Mouse (Mus musculus) B cell, adult 2 months (primary cell): ENCODE measurements around the gene Polg2.
"Not testable (repeated sequence)": the region's sequence is repeated elsewhere in the genome, so short reads cannot be mapped to it uniquely, and the experiment has no call there.

Experiments
- DNase-seq, 2 experiments: peaks; one replicate each; pipeline ENCODE4 v3.0.0; 2022

The Polg2 gene

DNA sequence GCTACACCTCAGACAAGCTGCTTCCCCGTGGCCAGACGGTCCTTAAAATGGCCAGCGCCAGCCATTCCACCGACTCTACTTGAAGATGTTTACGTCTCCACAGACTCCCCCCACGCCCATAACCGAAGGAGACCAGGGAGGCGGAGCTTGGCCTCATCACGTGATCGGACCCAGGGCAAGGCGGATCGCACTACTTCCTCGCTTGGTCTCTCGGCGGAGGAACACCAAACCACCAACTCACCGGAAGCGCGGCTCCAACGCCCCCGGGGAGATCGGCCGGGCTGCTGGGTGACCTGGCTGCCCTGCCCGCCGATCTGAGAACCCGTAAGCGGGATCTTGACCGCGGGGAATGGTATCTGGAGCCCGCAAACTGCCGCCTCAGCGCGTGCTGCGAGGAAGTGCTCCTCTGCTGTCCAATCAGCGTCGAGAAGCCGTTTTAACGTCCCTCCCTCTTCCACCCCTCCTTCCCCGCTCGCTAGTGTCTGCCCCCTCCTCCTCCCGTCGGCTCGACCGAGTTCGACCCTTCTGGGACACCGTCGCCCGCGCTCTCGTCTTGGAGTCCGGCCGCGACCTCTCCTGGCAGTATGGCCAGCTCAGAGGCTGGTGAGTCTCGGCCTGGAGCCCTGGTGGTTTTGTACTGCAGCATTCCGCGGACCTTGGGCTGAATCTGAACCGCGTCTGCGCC lies 9.6 kb upstream of the Polg2 start, which contains the start of the genes Ddx5 and Cep95:
Ddx5 (minus strand) TSS at position 411 of the 685 bp plus-strand sequence.
Cep95 (plus strand) TSS at position 478 of the 685 bp plus-strand sequence.
- DNase-seq: peak; percentile 98

DNA sequence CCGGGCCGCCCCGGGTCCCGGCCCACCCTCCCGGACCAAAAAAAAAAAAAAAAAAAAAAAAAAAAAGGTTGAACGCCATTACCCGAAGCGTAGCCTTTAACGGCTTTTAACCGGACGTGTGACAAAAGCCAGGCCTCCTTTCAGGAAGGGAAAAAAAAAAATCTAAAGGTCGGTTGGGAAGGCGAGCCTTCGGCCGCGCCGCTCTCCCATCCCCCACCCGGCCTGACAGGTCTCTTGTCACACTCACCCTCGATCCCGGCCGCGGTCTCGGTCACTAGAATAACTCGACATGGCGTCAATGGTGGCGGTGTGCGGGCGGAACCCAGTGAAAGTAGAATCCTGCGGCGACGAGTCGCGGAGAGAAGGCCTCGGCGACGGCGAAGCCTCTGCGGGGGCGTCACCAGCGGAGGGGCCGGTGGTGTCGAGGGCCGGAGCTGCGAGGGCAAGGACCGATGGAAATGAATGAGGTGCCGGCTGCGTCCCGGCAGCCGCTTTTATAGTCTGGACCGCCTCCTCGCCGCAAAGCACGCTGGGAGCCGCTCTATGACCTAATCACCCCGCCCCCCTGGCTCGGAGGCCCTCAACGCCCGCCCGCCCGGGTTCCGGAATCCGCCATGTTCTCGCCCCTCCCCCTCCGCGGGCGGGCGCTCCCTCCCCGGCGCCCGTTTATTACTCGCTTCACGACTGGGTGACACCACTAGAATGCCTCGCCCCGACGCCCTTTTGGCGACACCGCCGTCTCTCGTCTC lies 8.9 kb upstream of the Polg2 start:
- DNase-seq: peak; percentile 99

DNA sequence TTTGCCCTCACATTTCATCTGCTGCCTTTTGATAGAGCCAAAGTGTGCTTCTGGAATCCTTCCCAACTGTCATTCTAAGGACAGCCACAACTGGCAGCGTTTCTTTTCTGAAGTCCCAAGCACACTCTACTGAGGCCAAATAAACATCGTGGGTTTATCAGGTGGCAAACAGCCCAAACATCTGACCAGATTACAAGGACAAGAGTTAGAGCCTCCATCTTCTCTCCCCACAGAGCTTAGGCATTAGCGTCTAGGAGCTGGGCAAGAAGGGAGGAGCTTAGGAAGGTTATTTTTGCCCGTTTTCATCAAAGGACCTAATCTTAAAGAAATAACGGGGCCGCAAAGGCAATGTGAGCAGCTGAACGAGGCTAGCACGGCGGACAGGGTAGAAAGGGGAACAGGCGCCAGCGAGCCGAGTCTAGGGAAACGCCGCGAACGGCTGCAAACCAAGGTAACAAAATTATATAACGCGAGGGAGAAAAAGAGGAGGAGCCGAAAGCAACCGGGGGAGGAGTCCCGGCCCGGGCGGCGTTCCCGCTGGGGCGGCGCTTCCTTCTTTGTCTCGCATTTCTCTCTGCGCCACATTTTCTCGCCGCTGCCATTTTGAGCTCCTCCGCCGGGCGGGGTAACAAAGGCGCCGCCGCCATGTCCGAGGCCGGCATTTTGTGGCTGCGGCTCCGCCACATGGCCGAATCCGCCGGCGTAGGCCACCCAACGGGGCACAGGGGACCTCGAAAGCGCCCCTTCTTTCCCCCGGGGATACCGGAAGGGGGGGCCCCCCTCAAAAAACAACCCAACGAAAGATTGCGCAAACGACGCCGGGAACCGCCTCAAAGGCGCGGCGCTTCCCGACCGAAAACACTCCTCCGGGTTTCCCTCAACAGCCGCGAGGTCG lies 8.0 kb upstream of the Polg2 start:
- DNase-seq: peak; percentile 90 to 91

DNA sequence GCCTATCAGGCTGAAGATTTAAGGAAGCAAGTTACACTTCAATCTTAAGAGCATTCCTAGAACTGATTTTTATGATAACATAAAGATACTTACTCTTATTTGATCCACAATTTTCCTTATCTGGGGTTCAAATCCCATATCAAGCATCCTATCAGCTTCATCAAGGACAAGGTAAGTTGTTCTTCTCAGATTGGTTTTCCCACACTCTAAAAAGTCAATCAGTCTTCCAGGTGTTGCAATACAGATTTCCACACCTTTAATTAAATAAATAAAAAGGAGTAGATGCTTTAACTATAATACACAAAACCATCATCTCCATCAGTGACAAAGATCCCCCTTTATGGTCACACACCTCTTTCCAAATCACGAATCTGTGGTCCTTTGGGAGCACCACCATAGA lies 5.7 kb upstream of the Polg2 start:
- no peak for DNase-seq

DNA sequence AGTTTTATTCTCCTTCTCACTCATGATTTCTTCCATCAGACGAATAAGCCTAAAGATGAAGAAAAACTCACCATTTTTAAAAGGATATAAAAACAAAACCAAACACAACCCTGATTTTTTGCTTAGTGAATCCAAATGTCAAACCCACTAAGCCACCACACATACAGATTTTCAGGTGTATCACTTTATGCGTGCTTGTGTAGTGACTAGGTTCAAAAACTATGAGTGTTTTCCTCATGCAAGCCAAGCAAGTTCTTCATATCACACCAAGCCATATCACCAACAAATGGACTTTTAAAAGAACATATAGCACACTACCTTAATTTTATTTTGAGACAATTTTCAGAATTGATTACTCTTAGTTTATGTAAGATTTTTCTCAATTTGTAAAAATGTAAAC lies 5.1 kb upstream of the Polg2 start:
- DNase-seq: no peak

DNA sequence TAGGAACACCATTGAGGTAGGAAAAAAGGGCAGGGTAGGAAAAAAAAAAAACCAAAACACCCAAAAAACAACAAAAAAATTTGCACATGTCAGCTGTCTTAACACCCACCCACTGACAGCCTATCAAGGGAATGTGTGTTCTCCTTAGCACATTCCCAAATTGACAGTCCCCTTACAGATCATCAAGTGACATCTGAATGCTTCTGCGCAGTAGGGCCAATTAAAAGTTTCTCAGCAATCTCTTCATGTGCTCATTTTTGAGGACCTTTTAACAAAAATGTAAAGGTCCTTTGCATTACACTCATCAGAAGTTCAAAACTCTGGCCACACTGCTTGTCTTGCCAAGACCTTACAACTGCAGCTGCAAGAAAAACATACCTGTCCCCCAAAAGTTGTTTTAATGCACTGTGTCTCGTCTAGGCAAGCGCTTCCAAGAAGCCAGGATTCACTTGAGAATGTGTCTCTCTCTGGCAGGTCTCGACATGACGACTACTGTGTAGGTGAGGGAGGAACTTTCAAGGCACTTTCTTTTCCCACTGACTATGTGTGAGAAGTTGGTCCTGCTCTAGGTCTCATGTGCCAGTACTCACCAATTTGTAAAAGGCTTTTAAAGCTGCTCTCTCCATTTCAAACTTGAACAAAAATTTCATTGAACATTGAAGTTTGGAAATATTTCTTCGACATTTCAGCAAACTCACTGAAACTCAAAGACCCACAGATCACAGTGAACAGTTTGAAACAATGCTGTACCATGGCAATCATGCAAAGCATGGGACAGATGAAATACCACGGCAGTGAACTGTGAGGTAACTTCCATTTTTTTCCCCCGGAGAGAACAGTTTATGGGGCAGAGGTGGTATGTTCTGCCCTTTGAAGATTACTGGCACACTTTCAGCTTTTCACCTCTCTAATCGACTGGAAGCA lies 3.8 kb upstream of the Polg2 start:
- DNase-seq: peak; percentile 28 to 39

DNA sequence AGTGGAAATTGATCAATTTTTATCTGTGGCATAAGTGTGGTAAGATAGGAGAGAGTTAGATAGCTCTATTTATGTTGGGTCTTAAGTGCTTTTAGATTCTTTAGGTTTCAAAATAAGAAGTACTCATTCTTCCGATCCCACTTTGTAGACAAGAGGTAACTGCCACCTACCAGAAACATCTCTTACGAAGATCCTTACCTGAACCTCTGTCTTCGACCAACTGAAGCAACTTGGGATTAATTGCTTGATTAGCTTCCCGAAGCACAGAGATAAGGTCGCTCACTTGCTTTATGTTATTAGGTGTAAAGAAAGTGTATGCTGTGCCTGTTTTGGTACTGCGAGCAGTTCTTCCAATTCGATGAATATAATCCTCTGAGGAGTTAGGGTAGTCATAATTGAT lies 2.9 kb upstream of the Polg2 start:
- DNase-seq: not testable (repeated sequence)

DNA sequence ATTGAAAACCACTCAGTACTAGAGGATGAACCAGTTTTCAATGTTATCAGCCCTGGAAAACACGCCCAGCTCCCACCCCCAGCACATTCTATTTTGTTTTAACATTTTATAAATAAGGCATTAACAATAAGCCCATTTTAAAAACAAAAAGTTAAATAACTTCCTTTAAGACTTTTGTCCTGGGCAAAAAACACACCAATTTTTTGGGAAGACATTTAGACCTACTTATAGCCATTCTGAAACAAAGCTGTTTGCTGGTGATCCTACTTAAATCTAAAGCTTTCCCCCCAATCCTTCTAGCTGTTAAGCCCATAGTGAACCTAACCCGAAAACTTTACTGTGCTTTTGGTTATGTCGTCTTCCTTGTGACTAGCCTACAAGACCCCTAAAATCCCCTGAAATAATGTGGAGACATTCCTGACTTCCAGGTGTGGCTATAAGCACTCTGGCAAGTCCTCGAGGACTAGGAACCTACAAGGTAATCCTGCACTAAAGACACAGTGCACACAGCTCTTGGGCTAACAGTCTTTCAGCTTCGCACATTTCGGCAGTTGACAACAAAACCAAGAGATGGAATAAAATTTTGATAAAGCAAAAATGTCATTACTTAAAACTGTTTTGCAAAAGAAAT lies 1.4 kb upstream of the Polg2 start:
- DNase-seq: peak in 1 of 2 experiments; percentile 32

DNA sequence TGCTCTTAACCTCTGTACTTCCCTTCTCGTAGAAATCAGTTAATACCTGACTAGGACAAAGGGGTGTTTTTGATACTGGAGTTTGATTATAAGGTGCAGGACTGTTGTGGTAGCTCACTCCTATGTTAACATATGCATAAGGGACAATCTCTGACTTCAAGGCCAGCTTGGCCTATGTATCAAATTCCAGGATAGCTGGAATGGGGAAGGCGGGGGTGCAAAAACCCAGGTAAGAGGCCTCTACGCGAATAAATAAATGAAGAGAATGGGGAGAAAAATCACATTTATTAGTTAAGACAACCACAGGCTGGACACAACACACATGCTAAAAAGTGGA lies 720 bp upstream of the Polg2 start:
- no peak for DNase-seq

DNA sequence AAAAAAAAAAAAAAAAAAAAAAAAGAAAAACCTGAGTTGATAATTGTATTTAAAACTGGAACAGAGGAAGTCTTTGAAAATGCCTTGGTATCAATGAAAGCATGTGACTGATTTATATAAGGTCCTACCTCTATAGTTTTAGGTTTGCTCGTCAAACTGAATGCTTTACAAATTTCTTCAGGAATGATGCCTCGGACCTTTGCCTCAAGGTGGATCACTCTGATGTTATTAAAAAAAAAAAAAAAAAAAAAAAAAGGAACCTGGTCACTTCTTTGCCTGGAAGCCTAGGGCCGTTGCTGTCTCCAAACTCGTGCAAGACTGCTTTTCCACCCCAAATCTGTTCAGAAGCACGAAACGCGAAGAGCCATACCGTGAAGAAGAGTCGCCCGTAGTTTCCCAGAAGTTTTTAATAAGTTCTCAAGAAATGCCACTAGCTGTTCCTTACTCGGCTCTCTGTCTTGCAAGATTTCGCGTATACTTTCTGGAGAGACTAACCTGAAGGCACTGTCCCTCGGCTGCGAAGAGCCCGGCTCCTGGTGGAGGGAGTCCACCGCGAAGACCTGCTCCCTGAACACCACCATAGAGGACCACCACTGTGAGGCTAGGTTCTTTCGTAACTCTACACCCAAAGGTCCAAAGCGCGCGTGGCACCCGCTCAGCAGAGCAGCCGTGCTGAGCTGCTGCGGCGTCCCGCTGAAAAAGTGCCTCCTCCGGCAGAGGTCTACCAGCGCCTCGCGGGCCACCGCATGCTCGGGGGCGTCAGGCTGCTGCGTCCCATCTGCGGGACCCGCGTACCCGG lies 549 bp downstream of the Polg2 start:
- DNase-seq: no peak

DNA sequence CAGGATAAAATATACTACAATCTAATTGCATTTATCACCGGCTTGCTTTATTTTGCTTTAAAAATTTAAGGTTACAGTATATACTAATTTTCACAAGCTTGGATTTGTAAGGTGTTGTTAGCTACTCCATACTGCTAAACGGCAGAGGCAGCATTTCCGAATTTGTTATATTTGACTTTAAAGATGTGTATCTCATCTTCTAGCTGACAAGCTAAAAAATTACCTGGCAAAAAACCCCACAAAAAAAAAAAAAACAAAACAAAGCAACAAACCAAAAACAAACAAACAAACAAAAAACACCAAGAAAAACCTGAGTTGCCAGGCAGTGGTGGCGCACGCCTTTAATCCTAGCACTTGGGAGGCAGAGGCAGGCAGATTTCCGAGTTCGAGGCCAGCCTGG lies 1.2 kb downstream of the Polg2 start:
- DNase-seq: no peak

DNA sequence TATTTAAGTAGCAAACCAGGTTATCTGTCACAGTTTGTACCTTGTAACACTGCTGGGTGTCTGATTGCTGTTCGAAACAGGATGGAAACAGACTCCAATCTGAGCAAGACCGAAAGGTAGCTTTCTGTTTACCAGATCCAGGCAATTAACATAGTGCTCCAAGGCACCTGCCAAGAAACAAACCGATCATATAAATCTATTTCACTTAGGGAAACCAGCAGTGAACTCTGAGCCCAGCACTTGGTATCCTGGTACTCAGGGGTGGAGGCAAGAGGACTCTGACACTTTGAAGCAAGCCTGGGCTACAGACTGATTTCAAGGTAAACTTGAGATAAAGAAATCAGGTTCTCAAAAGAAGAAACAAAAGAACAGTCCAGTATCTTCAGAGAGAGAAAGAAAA lies 1.9 kb downstream of the Polg2 start:
- no peak for DNase-seq

DNA sequence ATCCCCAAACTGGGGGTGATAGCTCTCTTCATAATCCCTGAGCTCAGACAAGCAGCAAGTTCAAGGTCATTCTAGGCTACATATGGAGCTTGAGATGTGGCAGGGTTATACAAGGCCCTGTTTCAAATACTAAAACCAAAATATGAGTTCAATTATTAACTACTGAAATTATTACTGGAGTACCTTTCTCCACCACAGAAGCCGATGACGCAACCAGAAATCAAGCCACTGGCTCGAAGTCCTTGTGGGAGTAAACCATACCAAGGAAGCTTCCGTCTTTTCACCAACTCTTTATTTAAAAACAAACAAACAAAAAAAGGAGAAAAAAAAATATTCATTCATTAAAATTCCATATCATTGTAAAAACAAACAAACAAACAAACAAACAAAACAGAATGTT lies 2.4 kb downstream of the Polg2 start:
- DNase-seq: no peak

DNA sequence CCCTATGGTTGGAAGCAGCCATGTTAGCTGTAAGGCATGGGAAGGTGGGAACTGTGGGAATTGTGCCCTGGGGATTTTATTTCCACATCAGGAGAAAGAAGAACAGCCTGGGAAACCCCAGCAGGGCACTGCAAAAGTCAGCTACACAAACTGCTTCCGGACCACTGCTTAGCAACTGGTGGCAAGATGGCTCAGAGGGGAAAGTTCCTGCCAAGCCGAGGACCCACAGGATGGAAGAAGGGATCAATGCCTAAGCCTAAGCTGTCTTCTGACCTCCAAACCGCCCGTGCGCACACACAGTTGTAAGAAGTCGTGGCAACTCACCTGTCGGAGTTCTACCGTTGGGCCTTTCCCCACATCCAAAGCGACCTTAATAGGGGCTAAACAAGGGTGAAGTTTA lies 6.3 kb downstream of the Polg2 start:
- no peak for DNase-seq

DNA sequence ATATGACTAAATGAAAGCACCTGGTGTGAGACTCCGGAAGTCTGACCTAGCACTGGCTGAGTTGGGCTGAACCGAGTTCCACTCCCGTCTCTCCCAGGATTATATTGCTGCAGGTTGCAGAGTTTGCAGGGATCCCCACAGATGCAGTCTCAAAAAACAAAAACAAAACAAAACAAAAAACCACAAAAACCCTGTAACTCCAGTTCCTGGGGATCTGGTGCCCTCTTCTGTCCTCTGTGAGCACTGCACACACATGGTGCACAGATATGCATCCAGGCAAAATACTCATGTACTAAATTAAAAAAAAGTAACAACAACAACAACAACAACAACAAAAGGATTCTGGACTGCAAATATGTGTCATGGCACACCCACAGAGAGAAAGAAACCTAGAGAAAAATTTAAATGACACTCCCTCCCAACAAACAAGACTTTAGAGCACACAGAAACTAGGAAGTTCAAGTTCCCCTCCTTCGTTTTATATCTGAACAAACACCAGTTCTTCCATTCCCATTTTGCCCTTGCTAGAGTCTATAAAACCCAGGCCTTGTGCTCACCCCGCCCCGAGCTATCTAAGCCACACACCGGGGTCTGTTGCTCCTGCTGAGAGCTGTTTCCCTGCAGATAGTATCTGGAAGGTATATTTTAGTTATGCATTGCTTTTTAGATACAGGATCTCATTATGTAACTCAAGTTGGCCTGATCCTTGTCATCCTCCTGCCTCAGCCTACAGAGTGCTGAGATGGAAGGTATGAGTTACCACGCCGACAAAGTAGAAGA lies 9.0 kb downstream of the Polg2 start:
- peak; percentile 77 to 80 for DNase-seq

DNA sequence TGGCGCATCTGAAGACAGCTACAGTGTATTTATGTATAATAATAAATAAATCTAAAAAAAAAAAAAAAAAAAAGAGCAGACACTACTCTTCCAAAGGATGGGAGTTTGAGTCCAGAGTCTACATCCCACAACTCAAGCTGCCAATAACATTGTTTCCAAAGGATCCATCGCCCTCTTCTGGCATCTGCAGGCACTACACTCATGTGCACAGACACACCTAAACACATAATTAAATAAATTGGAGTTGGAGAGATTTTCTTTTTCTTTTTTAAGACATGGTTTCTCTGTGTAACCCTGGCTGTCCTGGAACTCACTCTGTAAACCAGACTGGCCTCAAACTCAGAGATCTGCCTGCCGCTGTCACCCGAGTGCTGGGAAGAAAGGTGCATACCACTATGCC lies 11.8 kb downstream of the Polg2 start:
- peak in 1 of 2 experiments; percentile 60 for DNase-seq

DNA sequence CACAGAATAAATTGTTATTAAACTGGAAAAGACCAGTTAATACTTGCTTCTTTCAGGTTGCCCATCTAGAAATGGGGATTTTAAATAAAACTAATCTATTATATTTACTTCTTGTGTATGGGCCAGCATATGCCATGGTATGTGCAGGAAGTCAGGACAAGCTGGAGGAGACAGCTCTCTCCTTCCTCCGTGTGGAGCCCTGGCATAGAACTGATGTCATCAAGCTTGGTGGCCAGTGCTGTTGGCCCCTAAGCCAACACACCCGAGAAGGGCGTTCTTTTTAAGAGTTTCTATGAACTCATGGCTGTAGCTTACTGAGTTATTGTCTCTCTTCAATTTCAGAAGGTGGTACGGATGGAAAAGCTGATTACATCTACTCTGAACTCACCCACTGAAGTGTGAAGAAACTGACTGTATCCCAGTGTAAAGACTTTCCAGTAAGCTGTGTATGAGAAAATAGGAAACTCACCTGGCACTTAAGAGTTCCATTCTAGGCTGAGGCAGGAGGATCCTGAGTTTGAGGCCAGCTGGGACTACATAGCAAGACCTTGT lies 12.7 kb downstream of the Polg2 start:
- DNase-seq: no peak

DNA sequence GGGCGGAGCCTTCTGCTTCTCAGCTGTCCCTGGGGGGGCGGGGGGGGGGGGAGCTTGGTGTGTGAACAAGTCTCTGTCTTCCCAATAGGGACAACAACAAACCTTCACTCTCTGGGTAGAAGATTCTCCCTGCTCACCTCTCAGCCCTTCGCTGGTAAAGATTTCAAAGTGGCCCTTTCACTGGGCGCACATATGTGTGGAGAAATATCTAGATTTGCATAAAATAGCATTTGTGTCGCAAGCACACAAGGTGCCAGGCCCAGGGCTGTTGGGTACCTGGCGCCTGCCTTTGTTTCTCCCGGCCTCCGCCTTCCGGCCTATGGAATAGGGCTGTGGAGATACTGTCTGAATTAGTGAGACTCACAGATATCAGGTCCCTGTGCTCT lies 16.5 kb downstream of the Polg2 start:
- DNase-seq: peak in 1 of 2 experiments; percentile 62

DNA sequence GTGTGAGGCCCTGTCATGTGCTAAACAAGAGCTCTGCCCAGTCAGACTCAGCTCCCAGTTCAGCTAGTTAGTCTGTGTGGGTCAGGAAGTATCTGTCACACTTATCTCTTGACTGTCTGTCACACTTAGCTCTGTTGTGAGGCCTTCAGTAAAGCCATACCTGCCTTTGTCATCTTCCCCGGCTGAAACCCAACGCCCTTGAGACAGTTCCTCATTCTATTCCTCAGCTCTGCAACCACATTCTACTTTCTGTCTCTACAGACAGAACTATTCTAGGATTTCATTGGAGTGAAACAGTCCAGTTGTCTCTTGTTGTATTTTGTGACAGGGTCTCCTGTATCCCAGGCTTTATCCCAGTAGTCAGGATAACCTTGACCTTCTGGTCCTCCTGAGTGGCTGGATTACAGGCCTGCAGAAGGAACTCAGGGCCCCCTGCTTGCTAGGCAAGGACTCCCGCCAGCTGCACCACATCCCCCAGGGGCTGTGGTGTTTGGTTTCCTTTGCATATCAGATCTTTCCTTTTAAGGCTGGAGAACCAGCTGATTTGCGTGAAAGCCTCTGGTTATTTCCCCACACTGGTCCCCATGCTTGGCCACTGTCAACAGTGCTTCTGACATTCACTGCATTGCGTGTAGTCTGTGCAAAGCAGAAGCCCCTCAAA lies 17.1 kb downstream of the Polg2 start:
- peak; percentile 85 to 86 for DNase-seq
